Mouse (Mus musculus) olfactory bulb, adult 2 months (tissue): Measurements from ENCODE around the gene E030018B13Rik.

Source experiments
- CTCF ChIP-seq: fragments of 200-500 bp; IDR thresholded peaks from 2 replicates; pipeline ENCODE4 v1.5.1; 2012; ENCODE audit warnings: low read depth, mild to moderate bottlenecking, low read length, moderate library complexity; ENCODE audit not compliant: insufficient read depth
- POLR2A ChIP-seq: fragments of 200-500 bp; IDR thresholded peaks from 2 replicates; pipeline ENCODE4 v1.6.1; 2012; ENCODE audit warnings: mild to moderate bottlenecking, low read depth, low read length, moderate library complexity; ENCODE audit not compliant: insufficient read depth

GRCm38 (mm10) chr7:63922975-63923374 lies 6.3 kb downstream of the E030018B13Rik start:
- TF ChIP-seq CTCF (no peak), POLR2A (no peak)
